Mouse (Mus musculus): Measurements from ENCODE around the gene Auts2. TPM values are rescaled to one million over a fixed set of nuclear protein-coding genes. Genes with fewer than 3 reads are reported as not detected.

The Auts2 gene
- polyA plus RNA-seq, 1 experiment from 2014 or later: 4.4 TPM

- TF ChIP-seq EP300 (IDR thresholded peaks at IDR 0.05) (no peak), CTCF (IDR thresholded peaks at IDR 0.05) (no peak)
- Histone ChIP-seq H3K36me3 (ENCODE audit: insufficient read depth, low read length) (no peaks in the 10 kb centered on the region), H3K27me3 (replicated peaks; ENCODE audit: insufficient read depth, low read length) (no peaks in the 10 kb centered on the region), H3K4me3 (ENCODE audit: low read depth, low read length) (no peak overlapping the region), H3K9me3 (ENCODE audit: low read length) (no peaks in the 10 kb centered on the region), H3K4me1 (ENCODE audit: insufficient read depth, low read depth, low read length) (0 out of 2 replicates have a peak, but pooled peaks cover 2% of the 10 kb centered on the region), H3K27ac (ENCODE audit: low read length) (no peak overlapping the region), H3K9ac (replicated peaks; ENCODE audit: low read depth) (no peak overlapping the region), H3K4me2 (replicated peaks; ENCODE audit: low read depth, low read length) (no peak overlapping the region)
- WGBS: 79% methylated on average over 3 of the region's 3 CpGs
- ATAC-seq (no peak), DNase-seq (ENCODE audit: low spot score) (no peak)
Measured at GRCm38 (mm10) chr5:132526395-132526794, 16.7 kb downstream of the Auts2 start.

GRCm38 (mm10) chr5:132521358-132521873, 21.7 kb downstream of the Auts2 start:
- Histone ChIP-seq H3K27me3 (replicated peaks; ENCODE audit: insufficient read depth, low read length) (no peaks in the 10 kb centered on the region), H3K4me1 (ENCODE audit: insufficient read depth, low read depth, low read length) (no peaks in the 10 kb centered on the region), H3K9me3 (ENCODE audit: low read length) (no peaks in the 10 kb centered on the region), H3K36me3 (ENCODE audit: insufficient read depth, low read length) (no peaks in the 10 kb centered on the region), H3K4me2 (replicated peaks; ENCODE audit: low read depth, low read length) (no peak overlapping the region), H3K27ac (ENCODE audit: low read length) (no peak overlapping the region), H3K4me3 (ENCODE audit: low read depth, low read length) (no peak overlapping the region), H3K9ac (replicated peaks; ENCODE audit: low read depth) (no peak overlapping the region)
- TF ChIP-seq EP300 (IDR thresholded peaks at IDR 0.05) (no peak), CTCF (IDR thresholded peaks at IDR 0.05) (no peak)
- no peak for ATAC-seq
- no peak for DNase-seq (ENCODE audit: low spot score)
- WGBS: 89% methylated on average over 12 of the region's 12 CpGs

GRCm38 (mm10) chr5:132517879-132518278, 25.3 kb downstream of the Auts2 start:
- Histone ChIP-seq H3K36me3 (ENCODE audit: insufficient read depth, low read length) (no peaks in the 10 kb centered on the region), H3K4me3 (ENCODE audit: low read depth, low read length) (no peak overlapping the region), H3K27me3 (replicated peaks; ENCODE audit: insufficient read depth, low read length) (no peaks in the 10 kb centered on the region), H3K9me3 (ENCODE audit: low read length) (no peaks in the 10 kb centered on the region), H3K4me1 (ENCODE audit: insufficient read depth, low read depth, low read length) (no peaks in the 10 kb centered on the region; the same call in 1 of the 2 replicates), H3K4me2 (replicated peaks; ENCODE audit: low read depth, low read length) (no peak overlapping the region), H3K9ac (replicated peaks; ENCODE audit: low read depth) (no peak overlapping the region), H3K27ac (ENCODE audit: low read length) (no peak overlapping the region)
- DNase-seq (ENCODE audit: low spot score) (no peak), ATAC-seq (no peak)
- no peak for TF ChIP-seq CTCF (IDR thresholded peaks at IDR 0.05)
- no peak for TF ChIP-seq EP300 (IDR thresholded peaks at IDR 0.05)
- WGBS: 84% methylated on average over 6 of the region's 6 CpGs

GRCm38 (mm10) chr5:132514521-132514920, 28.6 kb downstream of the Auts2 start:
- 63% methylated on average over 6 of the region's 6 CpGs for WGBS
- ATAC-seq (no peak), DNase-seq (ENCODE audit: low spot score) (no peak)
- Histone ChIP-seq H3K27me3 (replicated peaks; ENCODE audit: insufficient read depth, low read length) (no peaks in the 10 kb centered on the region), H3K27ac (ENCODE audit: low read length) (no peak overlapping the region), H3K4me1 (ENCODE audit: insufficient read depth, low read depth, low read length) (no peaks in the 10 kb centered on the region; the same call in 1 of the 2 replicates), H3K4me3 (ENCODE audit: low read depth, low read length) (no peak overlapping the region), H3K4me2 (replicated peaks; ENCODE audit: low read depth, low read length) (no peak overlapping the region), H3K9me3 (ENCODE audit: low read length) (no peaks in the 10 kb centered on the region), H3K9ac (replicated peaks; ENCODE audit: low read depth) (no peak overlapping the region), H3K36me3 (ENCODE audit: insufficient read depth, low read length) (no peaks in the 10 kb centered on the region)
- TF ChIP-seq CTCF (IDR thresholded peaks at IDR 0.05): no peak
- no peak for TF ChIP-seq EP300 (IDR thresholded peaks at IDR 0.05)

- H3K4me2 ChIP-seq (replicated peaks; ENCODE audit: low read depth, low read length): no peak overlapping the region
- WGBS: 61% methylated on average over 7 of the region's 7 CpGs
- no peaks in the 10 kb centered on the region for H3K36me3 ChIP-seq (ENCODE audit: insufficient read depth, low read length)
- ATAC-seq (no peak), DNase-seq (ENCODE audit: low spot score) (no peak)
- no peak overlapping the region for H3K4me3 ChIP-seq (ENCODE audit: low read depth, low read length)
- TF ChIP-seq CTCF (IDR thresholded peaks at IDR 0.05) (no peak), EP300 (IDR thresholded peaks at IDR 0.05) (no peak)
- no peak overlapping the region for H3K27ac ChIP-seq (ENCODE audit: low read length)
- no peak overlapping the region for H3K9ac ChIP-seq (replicated peaks; ENCODE audit: low read depth)
- no peaks in the 10 kb centered on the region for H3K9me3 ChIP-seq (ENCODE audit: low read length)
- no peaks in the 10 kb centered on the region; the same call in 1 of the 2 replicates for H3K4me1 ChIP-seq (ENCODE audit: insufficient read depth, low read depth, low read length)
- H3K27me3 ChIP-seq (replicated peaks; ENCODE audit: insufficient read depth, low read length): no peaks in the 10 kb centered on the region
Measured at GRCm38 (mm10) chr5:132513206-132513605, 29.9 kb downstream of the Auts2 start.

- Histone ChIP-seq H3K4me1 (ENCODE audit: insufficient read depth, low read depth, low read length) (no peaks in the 10 kb centered on the region; the same call in 1 of the 2 replicates), H3K36me3 (ENCODE audit: insufficient read depth, low read length) (no peaks in the 10 kb centered on the region), H3K9me3 (ENCODE audit: low read length) (no peaks in the 10 kb centered on the region), H3K4me3 (ENCODE audit: low read depth, low read length) (no peak overlapping the region), H3K4me2 (replicated peaks; ENCODE audit: low read depth, low read length) (peak overlapping the region; percentile 23), H3K27me3 (replicated peaks; ENCODE audit: insufficient read depth, low read length) (no peaks in the 10 kb centered on the region), H3K9ac (replicated peaks; ENCODE audit: low read depth) (no peak overlapping the region), H3K27ac (ENCODE audit: low read length) (no peak overlapping the region)
- WGBS: 32% methylated on average over 9 of the region's 9 CpGs
- DNase-seq (ENCODE audit: low spot score) (peak; percentile 56), ATAC-seq (no peak)
- TF ChIP-seq EP300 (IDR thresholded peaks at IDR 0.05) (no peak), CTCF (IDR thresholded peaks at IDR 0.05) (no peak)
Measured at GRCm38 (mm10) chr5:132509464-132509885, 33.7 kb downstream of the Auts2 start.

GRCm38 (mm10) chr5:132504893-132505292, 38.3 kb downstream of the Auts2 start:
- TF ChIP-seq EP300 (IDR thresholded peaks at IDR 0.05) (no peak), CTCF (IDR thresholded peaks at IDR 0.05) (no peak)
- DNase-seq (ENCODE audit: low spot score): no peak
- WGBS: 91% methylated on average over 1 of the region's 1 CpGs
- no peaks in the 10 kb centered on the region for H3K27me3 ChIP-seq (replicated peaks; ENCODE audit: insufficient read depth, low read length)
- no peak for ATAC-seq
- H3K4me3 ChIP-seq (ENCODE audit: low read depth, low read length): no peak overlapping the region
- H3K9ac ChIP-seq (replicated peaks; ENCODE audit: low read depth): no peak overlapping the region
- no peaks in the 10 kb centered on the region for H3K4me1 ChIP-seq (ENCODE audit: insufficient read depth, low read depth, low read length)
- H3K9me3 ChIP-seq (ENCODE audit: low read length): no peaks in the 10 kb centered on the region
- no peaks in the 10 kb centered on the region for H3K36me3 ChIP-seq (ENCODE audit: insufficient read depth, low read length)
- no peak overlapping the region for H3K4me2 ChIP-seq (replicated peaks; ENCODE audit: low read depth, low read length)
- no peak overlapping the region for H3K27ac ChIP-seq (ENCODE audit: low read length)

Data from lung, postnatal 0 days (tissue).